Mouse (Mus musculus) E14TG2a.4 (cell line): ENCODE results near the gene Snx20.

ENCODE experiments used
- H3K27me3 ChIP-seq: 2 replicates; pipeline ENCODE4 v1.6.1; 2014; ENCODE audit warnings: low read length, control low read depth; ENCODE audit not compliant: insufficient read depth
- H3K36me3 ChIP-seq: 2 replicates; pipeline ENCODE4 v1.6.1; 2014; ENCODE audit warnings: low read length, control low read depth; ENCODE audit not compliant: insufficient read depth
- H3K4me1 ChIP-seq: replicated peaks from 2 replicates; pipeline ENCODE4 v1.6.1; 2014; ENCODE audit warnings: low read depth, low read length, control low read depth
- H3K4me3 ChIP-seq: replicated peaks from 2 replicates; pipeline ENCODE4 v1.5.1; 2014; ENCODE audit warnings: mild to moderate bottlenecking, low read length
- H3K9me3 ChIP-seq: 2 replicates; pipeline ENCODE4 v1.6.1; 2014; ENCODE audit warnings: low read length, control low read depth
- CTCF ChIP-seq: conservative IDR thresholded peaks from 2 replicates; pipeline ENCODE4 v1.5.1; 2014; ENCODE audit warnings: low read length
- NANOG ChIP-seq: IDR thresholded peaks from 2 replicates; pipeline ENCODE4 v1.6.1; 2014; ENCODE audit warnings: borderline replicate concordance, low read length, mixed read lengths
- POU5F1 ChIP-seq: IDR thresholded peaks from 2 replicates; pipeline ENCODE4 v1.6.1; 2014; ENCODE audit warnings: low read length, borderline replicate concordance

Snx20 gene

GRCm38 (mm10) chr8:88635474-88636397 lies at the start of gene Snx20:
Snx20 (minus strand) TSS chr8:88636128.
- H3K36me3 ChIP-seq = no peaks in the 10 kb centered on the region
- H3K4me3 ChIP-seq = no peak within 1 kb of the TSS
- H3K4me1 ChIP-seq = peaks cover 24% of the 10 kb centered on the region
- H3K27me3 ChIP-seq = peaks cover 30% of the 10 kb centered on the region
- TF ChIP-seq NANOG = no peak
- no peak for TF ChIP-seq CTCF
- TF ChIP-seq POU5F1 = no peak
- no peaks in the 10 kb centered on the region for H3K9me3 ChIP-seq

GRCm38 (mm10) chr8:88683656-88684289 lies 47.8 kb upstream of the Snx20 start:
- H3K36me3 ChIP-seq = no peaks in the 10 kb centered on the region
- H3K4me3 ChIP-seq = no peak overlapping the region
- peaks cover 6% of the 10 kb centered on the region; the same call in 1 of the 2 replicates for H3K27me3 ChIP-seq
- TF ChIP-seq POU5F1 (no peak), NANOG (no peak), CTCF (no peak)
- no peaks in the 10 kb centered on the region for H3K4me1 ChIP-seq
- H3K9me3 ChIP-seq = no peaks in the 10 kb centered on the region

- Histone ChIP-seq H3K27me3 (no peaks in the 10 kb centered on the region), H3K36me3 (no peaks in the 10 kb centered on the region), H3K9me3 (no peaks in the 10 kb centered on the region), H3K4me1 (no peaks in the 10 kb centered on the region), H3K4me3 (no peak overlapping the region)
- no peak for TF ChIP-seq POU5F1
- no peak for TF ChIP-seq CTCF
These were observed 45.1 kb upstream of the Snx20 start for GRCm38 (mm10) chr8:88681046-88681445.

DNA sequence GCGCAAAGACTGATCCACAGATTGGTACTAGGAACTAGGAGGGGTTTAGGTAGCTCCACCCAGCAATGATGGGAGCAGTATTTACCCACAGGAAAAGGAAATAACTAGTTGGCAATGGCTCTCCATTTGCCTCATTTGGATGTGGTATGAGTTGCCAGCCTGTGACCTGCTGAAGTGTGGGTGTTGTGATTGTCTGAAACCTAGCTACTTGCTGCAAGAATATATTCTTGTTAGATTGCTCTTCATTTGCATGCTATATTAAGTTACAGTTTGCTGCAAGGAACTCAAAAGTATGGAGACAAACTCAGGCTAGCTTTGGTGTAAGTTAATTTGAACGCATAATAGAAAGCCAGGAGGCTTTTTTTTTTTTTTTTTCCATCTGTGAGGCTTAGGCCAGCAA lies 44.6 kb upstream of the Snx20 start:
- H3K4me3 ChIP-seq = no peak overlapping the region
- H3K4me1 ChIP-seq = no peaks in the 10 kb centered on the region
- no peaks in the 10 kb centered on the region for H3K36me3 ChIP-seq
- no peaks in the 10 kb centered on the region for H3K27me3 ChIP-seq
- TF ChIP-seq POU5F1 = no peak
- TF ChIP-seq NANOG = no peak
- H3K9me3 ChIP-seq = no peaks in the 10 kb centered on the region

DNA sequence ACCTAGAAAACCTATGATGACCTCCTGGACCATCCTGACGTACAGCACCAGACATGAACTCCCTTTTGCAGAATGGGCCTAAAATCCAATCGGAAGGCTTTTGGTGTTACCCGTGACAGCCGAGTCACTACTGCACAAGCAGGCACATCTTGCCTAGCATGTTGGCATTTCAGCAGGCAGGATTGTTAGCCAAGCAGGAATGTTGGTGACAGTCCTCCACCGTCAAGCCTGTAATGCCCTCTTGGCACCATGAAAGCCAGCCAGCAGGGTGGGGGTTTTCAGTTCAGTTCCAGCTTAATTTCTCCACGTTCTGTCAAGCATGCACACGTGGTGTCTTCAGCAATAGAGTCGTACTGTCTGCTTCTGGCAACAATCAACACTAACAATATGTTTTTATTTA lies 41.1 kb upstream of the Snx20 start:
- H3K9me3 ChIP-seq = no peaks in the 10 kb centered on the region
- TF ChIP-seq POU5F1 = no peak
- no peaks in the 10 kb centered on the region for H3K4me1 ChIP-seq
- H3K36me3 ChIP-seq = no peaks in the 10 kb centered on the region
- H3K4me3 ChIP-seq = no peak overlapping the region
- H3K27me3 ChIP-seq = no peaks in the 10 kb centered on the region

GRCm38 (mm10) chr8:88675372-88676165 lies 39.6 kb upstream of the Snx20 start:
- Histone ChIP-seq H3K4me3 (no peak overlapping the region), H3K36me3 (no peaks in the 10 kb centered on the region), H3K27me3 (no peaks in the 10 kb centered on the region), H3K9me3 (no peaks in the 10 kb centered on the region), H3K4me1 (no peaks in the 10 kb centered on the region)
- TF ChIP-seq POU5F1 (no peak), NANOG (no peak), CTCF (no peak)

DNA sequence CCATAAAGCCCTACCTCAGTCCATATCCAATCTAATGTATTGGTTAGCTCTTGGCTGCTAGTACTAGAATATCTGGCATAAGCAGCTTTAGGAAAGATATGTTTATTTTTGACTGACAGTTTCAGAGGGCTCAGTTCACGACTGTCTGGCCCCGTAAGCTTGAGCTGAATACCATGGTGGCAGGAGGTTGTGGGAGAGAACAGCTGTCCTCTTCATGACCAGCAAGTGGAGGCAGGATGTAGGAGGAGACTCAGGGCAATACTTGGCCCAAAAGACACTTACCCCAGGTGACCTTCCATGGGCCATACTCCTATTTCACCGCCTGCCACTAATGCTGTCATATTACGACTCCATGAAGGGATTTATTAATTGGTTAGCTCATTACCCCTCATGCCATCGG lies 37.9 kb upstream of the Snx20 start:
- no peaks in the 10 kb centered on the region for H3K36me3 ChIP-seq
- 0 out of 2 replicates have a peak, but pooled peaks cover under 1% of the 10 kb centered on the region for H3K4me1 ChIP-seq
- H3K27me3 ChIP-seq = no peaks in the 10 kb centered on the region
- no peak overlapping the region for H3K4me3 ChIP-seq
- TF ChIP-seq CTCF (no peak), POU5F1 (no peak), NANOG (no peak)
- H3K9me3 ChIP-seq = no peaks in the 10 kb centered on the region

DNA sequence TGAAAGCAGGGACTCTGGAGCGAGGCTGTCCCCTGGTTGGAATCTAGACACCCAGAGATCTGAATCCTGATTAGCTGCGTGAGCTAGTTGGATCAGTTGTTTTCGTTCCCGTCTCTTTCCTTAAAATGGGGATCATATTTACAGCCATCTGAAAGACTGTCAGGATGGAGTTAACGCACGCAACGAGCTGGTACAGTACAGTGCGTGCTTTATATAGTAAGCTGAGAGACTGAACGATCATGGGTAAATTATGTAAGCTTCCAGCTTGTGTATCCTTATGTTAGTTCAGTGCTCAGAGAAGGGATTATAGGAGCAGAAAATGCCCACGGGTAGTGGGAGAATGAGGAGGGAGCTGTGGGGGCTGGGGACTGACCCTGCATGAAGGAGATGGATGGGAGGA lies 35.6 kb upstream of the Snx20 start:
- Histone ChIP-seq H3K4me1 (peaks cover 5% of the 10 kb centered on the region; the same call in 1 of the 2 replicates), H3K27me3 (no peaks in the 10 kb centered on the region), H3K4me3 (no peak overlapping the region), H3K9me3 (no peaks in the 10 kb centered on the region), H3K36me3 (no peaks in the 10 kb centered on the region)
- TF ChIP-seq CTCF = no peak
- TF ChIP-seq POU5F1 = no peak
- TF ChIP-seq NANOG = no peak
